Mouse (Mus musculus) embryonic facial prominence, embryonic 15.5 days (tissue): Measurements from ENCODE around the gene Nup93. TPM values are rescaled to one million over a fixed set of nuclear protein-coding genes. Genes with fewer than 3 reads are reported as not detected.

Source experiments
- ATAC-seq: fragments of 200-750 bp; cut with Nextera tagmentation; 2 replicates; pipeline ENCODE4 v1.8.0; 2017; ENCODE audit warnings: low read depth, moderate TSS enrichment; ENCODE audit not compliant: insufficient number of reproducible peaks, low FRiP score, low TSS enrichment
- H3K27ac ChIP-seq: fragments of 300-500 bp; sonication (generic); replicated peaks from 2 replicates; pipeline ENCODE4 v1.5.1; 2015; ENCODE audit warnings: mild to moderate bottlenecking, inconsistent platforms
- H3K27me3 ChIP-seq: fragments of 300-500 bp; sonication (generic); 2 replicates; pipeline ENCODE4 v1.6.1; 2015; ENCODE audit warnings: inconsistent platforms
- H3K36me3 ChIP-seq: fragments of 300-500 bp; sonication (generic); 2 replicates; pipeline ENCODE4 v1.6.1; 2015; ENCODE audit warnings: mild to moderate bottlenecking, inconsistent platforms
- H3K4me1 ChIP-seq: fragments of 300-500 bp; sonication (generic); 2 replicates; pipeline ENCODE4 v1.6.1; 2015; ENCODE audit warnings: inconsistent platforms
- H3K4me2 ChIP-seq: fragments of 300-500 bp; sonication (generic); replicated peaks from 2 replicates; pipeline ENCODE4 v1.6.1; 2015; ENCODE audit warnings: mild to moderate bottlenecking, inconsistent platforms
- H3K4me3 ChIP-seq: fragments of 300-500 bp; sonication (generic); replicated peaks from 2 replicates; pipeline ENCODE4 v1.5.1; 2015; ENCODE audit warnings: mild to moderate bottlenecking, inconsistent platforms
- H3K9ac ChIP-seq: fragments of 300-500 bp; sonication (generic); 2 replicates; pipeline ENCODE4 v1.6.1; 2015; ENCODE audit warnings: inconsistent platforms
- H3K9me3 ChIP-seq: fragments of 300-500 bp; sonication (generic); replicated peaks from 2 replicates; pipeline ENCODE4 v1.6.1; 2016; ENCODE audit warnings: inconsistent platforms
- WGBS: fragments of 180-500 bp; shearing (Covaris S2); methylation state at CpG from one replicate; pipeline ENCODE4 v1.1.7; 2015; 5-methylcytosine and 5-hydroxymethylcytosine counted together
- polyA plus RNA-seq: library from polyadenylated mRNA; unstranded; fragments of >200 nt; fragmentation: Nextera tagmentation; extraction: Ambion mirVana; gene quantifications from 2 replicates; pipeline ENCODE4 v1.2.1, GENCODE M21; 2015

Gene Nup93
- polyA plus RNA-seq, 1 experiment from 2014 or later, result 63.5 TPM

GRCm38 (mm10) chr8:94270309-94270708 lies 55.9 kb downstream of the Nup93 start:
- Histone ChIP-seq H3K27me3 (no peaks in the 10 kb centered on the region), H3K9me3 (no peaks in the 10 kb centered on the region), H3K36me3 (no peaks in the 10 kb centered on the region), H3K4me1 (peaks cover 21% of the 10 kb centered on the region), H3K4me3 (no peak overlapping the region), H3K9ac (no peak overlapping the region), H3K27ac (0 out of 2 replicates have a peak overlapping the region, but pooled peaks have one; percentile 22), H3K4me2 (no peak overlapping the region)
- ATAC-seq, result no peak
- WGBS, result 86% methylated on average over 7 of the region's 7 CpGs

- Histone ChIP-seq H3K27me3 (no peaks in the 10 kb centered on the region), H3K4me2 (no peak overlapping the region), H3K9me3 (no peaks in the 10 kb centered on the region), H3K36me3 (no peaks in the 10 kb centered on the region), H3K4me1 (peaks cover 21% of the 10 kb centered on the region), H3K4me3 (no peak overlapping the region), H3K27ac (0 out of 2 replicates have a peak overlapping the region, but pooled peaks have one; percentile 14), H3K9ac (no peak overlapping the region)
- WGBS, result 75% methylated on average over 7 of the region's 7 CpGs
- ATAC-seq, result no peak
Measured at GRCm38 (mm10) chr8:94271102-94271501, 56.7 kb downstream of the Nup93 start.

GRCm38 (mm10) chr8:94272612-94273011 lies 58.2 kb downstream of the Nup93 start:
- no peak overlapping the region for H3K4me3 ChIP-seq
- no peak overlapping the region for H3K4me2 ChIP-seq
- H3K9me3 ChIP-seq, result no peaks in the 10 kb centered on the region
- no peaks in the 10 kb centered on the region for H3K36me3 ChIP-seq
- no peak overlapping the region for H3K27ac ChIP-seq
- H3K27me3 ChIP-seq, result no peaks in the 10 kb centered on the region
- 82% methylated on average over 3 of the region's 3 CpGs for WGBS
- no peak overlapping the region for H3K9ac ChIP-seq
- peaks cover 16% of the 10 kb centered on the region for H3K4me1 ChIP-seq
- no peak for ATAC-seq

- Histone ChIP-seq H3K9ac (no peak overlapping the region), H3K4me2 (no peak overlapping the region), H3K36me3 (no peaks in the 10 kb centered on the region), H3K27me3 (no peaks in the 10 kb centered on the region), H3K4me3 (no peak overlapping the region), H3K4me1 (peaks cover 16% of the 10 kb centered on the region), H3K27ac (no peak overlapping the region), H3K9me3 (no peaks in the 10 kb centered on the region)
- ATAC-seq, result no peak
- 93% methylated on average over 5 of the region's 5 CpGs for WGBS
Measured at GRCm38 (mm10) chr8:94273289-94273850, 59.0 kb downstream of the Nup93 start.

- H3K4me3 ChIP-seq, result no peak overlapping the region
- no peak overlapping the region for H3K9ac ChIP-seq
- no peaks in the 10 kb centered on the region for H3K27me3 ChIP-seq
- no peaks in the 10 kb centered on the region for H3K9me3 ChIP-seq
- WGBS, result 71% methylated on average over 5 of the region's 5 CpGs
- no peak overlapping the region for H3K4me2 ChIP-seq
- peaks cover 16% of the 10 kb centered on the region for H3K4me1 ChIP-seq
- no peak overlapping the region for H3K27ac ChIP-seq
- no peaks in the 10 kb centered on the region for H3K36me3 ChIP-seq
- ATAC-seq, result no peak
Measured at GRCm38 (mm10) chr8:94274030-94274429, 59.7 kb downstream of the Nup93 start.

- H3K27me3 ChIP-seq, result no peaks in the 10 kb centered on the region
- H3K9me3 ChIP-seq, result no peaks in the 10 kb centered on the region
- no peak for ATAC-seq
- H3K4me2 ChIP-seq, result no peak overlapping the region
- H3K27ac ChIP-seq, result no peak overlapping the region
- no peaks in the 10 kb centered on the region for H3K4me1 ChIP-seq
- no peaks in the 10 kb centered on the region for H3K36me3 ChIP-seq
- H3K4me3 ChIP-seq, result no peak overlapping the region
- H3K9ac ChIP-seq, result no peak overlapping the region
- WGBS, result 89% methylated on average over 6 of the region's 6 CpGs
Measured at GRCm38 (mm10) chr8:94278295-94278694, 63.9 kb downstream of the Nup93 start.

GRCm38 (mm10) chr8:94280001-94280613 lies 65.7 kb downstream of the Nup93 start:
- no peaks in the 10 kb centered on the region for H3K27me3 ChIP-seq
- 52% methylated on average over 5 of the region's 5 CpGs for WGBS
- ATAC-seq, result no peak
- no peaks in the 10 kb centered on the region for H3K9me3 ChIP-seq
- no peaks in the 10 kb centered on the region for H3K4me1 ChIP-seq
- no peaks in the 10 kb centered on the region for H3K36me3 ChIP-seq
- no peak overlapping the region for H3K27ac ChIP-seq
- no peak overlapping the region for H3K4me3 ChIP-seq
- no peak overlapping the region for H3K4me2 ChIP-seq
- H3K9ac ChIP-seq, result no peak overlapping the region

- H3K36me3 ChIP-seq, result no peaks in the 10 kb centered on the region
- H3K27ac ChIP-seq, result no peak overlapping the region
- H3K9me3 ChIP-seq, result no peaks in the 10 kb centered on the region
- no peak overlapping the region for H3K4me3 ChIP-seq
- no peak overlapping the region for H3K4me2 ChIP-seq
- no peak for ATAC-seq
- no peaks in the 10 kb centered on the region for H3K27me3 ChIP-seq
- H3K9ac ChIP-seq, result no peak overlapping the region
- H3K4me1 ChIP-seq, result no peaks in the 10 kb centered on the region
- 83% methylated on average over 3 of the region's 3 CpGs for WGBS
Measured at GRCm38 (mm10) chr8:94282453-94282985, 68.2 kb downstream of the Nup93 start.

GRCm38 (mm10) chr8:94284204-94284603 lies 69.8 kb downstream of the Nup93 start:
- Histone ChIP-seq H3K4me3 (no peak overlapping the region), H3K9me3 (no peaks in the 10 kb centered on the region), H3K4me2 (no peak overlapping the region), H3K9ac (no peak overlapping the region), H3K4me1 (no peaks in the 10 kb centered on the region), H3K27me3 (no peaks in the 10 kb centered on the region), H3K27ac (no peak overlapping the region), H3K36me3 (no peaks in the 10 kb centered on the region)
- no peak for ATAC-seq
- WGBS, result 87% methylated on average over 7 of the region's 7 CpGs

GRCm38 (mm10) chr8:94290606-94291005 lies 76.2 kb downstream of the Nup93 start:
- H3K9me3 ChIP-seq, result no peaks in the 10 kb centered on the region
- H3K27ac ChIP-seq, result no peak overlapping the region
- no peak for ATAC-seq
- no peak overlapping the region for H3K4me3 ChIP-seq
- WGBS, result 78% methylated on average over 5 of the region's 5 CpGs
- H3K27me3 ChIP-seq, result no peaks in the 10 kb centered on the region
- H3K36me3 ChIP-seq, result 0 out of 2 replicates have a peak, but pooled peaks cover 3% of the 10 kb centered on the region
- no peak overlapping the region for H3K9ac ChIP-seq
- no peaks in the 10 kb centered on the region for H3K4me1 ChIP-seq
- no peak overlapping the region for H3K4me2 ChIP-seq

GRCm38 (mm10) chr8:94292072-94292471 lies 77.7 kb downstream of the Nup93 start:
- H3K36me3 ChIP-seq, result 0 out of 2 replicates have a peak, but pooled peaks cover 3% of the 10 kb centered on the region
- H3K4me3 ChIP-seq, result no peak overlapping the region
- no peaks in the 10 kb centered on the region for H3K27me3 ChIP-seq
- H3K4me1 ChIP-seq, result no peaks in the 10 kb centered on the region
- H3K27ac ChIP-seq, result no peak overlapping the region
- WGBS, result 43% methylated on average over 6 of the region's 6 CpGs
- ATAC-seq, result no peak
- no peak overlapping the region for H3K9ac ChIP-seq
- no peak overlapping the region for H3K4me2 ChIP-seq
- no peaks in the 10 kb centered on the region for H3K9me3 ChIP-seq

- H3K9ac ChIP-seq, result no peak overlapping the region
- no peaks in the 10 kb centered on the region for H3K4me1 ChIP-seq
- no peak overlapping the region for H3K27ac ChIP-seq
- H3K36me3 ChIP-seq, result 0 out of 2 replicates have a peak, but pooled peaks cover 3% of the 10 kb centered on the region
- H3K9me3 ChIP-seq, result no peaks in the 10 kb centered on the region
- no peak overlapping the region for H3K4me2 ChIP-seq
- 82% methylated on average over 8 of the region's 8 CpGs for whole genome bisulfite sequencing
- ATAC-seq, result no peak
- no peaks in the 10 kb centered on the region for H3K27me3 ChIP-seq
- no peak overlapping the region for H3K4me3 ChIP-seq
Measured at GRCm38 (mm10) chr8:94292626-94293025, 78.3 kb downstream of the Nup93 start.
